Mouse (Mus musculus): ENCODE measurements around the gene Rnase2b. TPM values are rescaled to one million over a fixed set of nuclear protein-coding genes. Genes with fewer than 3 reads are reported as not detected.

The Rnase2b gene
- polyA plus RNA-seq, 1 experiment = not detected

- Histone ChIP-seq H3K36me3 (ENCODE audit: control insufficient read depth, insufficient read depth) (no peaks in the 10 kb centered on the region), H3K79me3 (ENCODE audit: low read depth) (no peaks in the 10 kb centered on the region), H3K4me3 (ENCODE audit: insufficient read depth, poor library complexity, severe bottlenecking) (no peak overlapping the region), H3K27me3 (ENCODE audit: control insufficient read depth, insufficient read depth, insufficient read length) (peaks cover 1% of the 10 kb centered on the region), H3K79me2 (ENCODE audit: control insufficient read depth, insufficient read depth) (no peaks in the 10 kb centered on the region), H3ac (ENCODE audit: control insufficient read depth, insufficient read length, low read depth) (no peak overlapping the region)
- TF ChIP-seq CEBPB (IDR thresholded peaks at IDR 0.05; ENCODE audit: low read depth) (peak; percentile 67), MAX (IDR thresholded peaks at IDR 0.05) (no peak)
Observed at GRCm38 (mm10) chr14:51140342-51140741, 21.7 kb upstream of the Rnase2b start.

- Histone ChIP-seq H3K79me2 (ENCODE audit: control insufficient read depth, insufficient read depth) (no peaks in the 10 kb centered on the region), H3K36me3 (ENCODE audit: control insufficient read depth, insufficient read depth) (no peaks in the 10 kb centered on the region), H3K27me3 (ENCODE audit: control insufficient read depth, insufficient read depth, insufficient read length) (peaks cover 4% of the 10 kb centered on the region), H3K4me3 (ENCODE audit: insufficient read depth, poor library complexity, severe bottlenecking) (no peak overlapping the region), H3K79me3 (ENCODE audit: low read depth) (no peaks in the 10 kb centered on the region), H3ac (ENCODE audit: control insufficient read depth, insufficient read length, low read depth) (no peak overlapping the region)
- TF ChIP-seq CTCF (IDR thresholded peaks at IDR 0.05; ENCODE audit: control insufficient read depth, insufficient read depth, insufficient read length) (no peak), MYOG (IDR thresholded peaks at IDR 0.05; ENCODE audit: control insufficient read depth, extremely low read depth, insufficient read length) (no peak), FOSL1 (IDR thresholded peaks at IDR 0.05; ENCODE audit: insufficient read depth, low read length, poor library complexity, severe bottlenecking) (no peak), MYOD1 (IDR thresholded peaks at IDR 0.05; ENCODE audit: control insufficient read depth, insufficient read length, low read depth) (no peak), CEBPB (IDR thresholded peaks at IDR 0.05; ENCODE audit: low read depth) (no peak), MAX (IDR thresholded peaks at IDR 0.05) (no peak), USF1 (IDR thresholded peaks at IDR 0.05; ENCODE audit: low read depth) (no peak)
Observed at GRCm38 (mm10) chr14:51142119-51142518, 19.9 kb upstream of the Rnase2b start.

DNA sequence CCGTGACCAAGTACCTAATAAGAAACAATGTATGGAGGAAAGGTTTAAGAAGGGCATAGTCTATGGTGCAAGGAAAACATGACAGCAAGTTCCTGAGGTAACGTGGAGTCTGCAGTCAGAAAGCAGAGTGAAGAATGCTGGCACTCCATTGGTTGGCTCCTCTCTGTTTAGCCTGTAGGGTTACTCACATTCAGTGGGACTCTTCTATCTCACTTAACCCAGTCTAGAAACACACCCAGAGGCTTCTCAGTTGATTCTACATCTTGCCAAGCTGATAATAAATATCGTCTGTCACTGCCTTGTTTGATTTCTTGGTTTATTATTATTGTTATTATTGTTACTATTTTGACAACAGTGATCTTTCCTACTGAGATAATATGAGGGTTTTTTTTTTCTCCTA lies 19.5 kb upstream of the Rnase2b start:
- H3K79me3 ChIP-seq (ENCODE audit: low read depth) = no peaks in the 10 kb centered on the region
- H3K4me3 ChIP-seq (ENCODE audit: insufficient read depth, poor library complexity, severe bottlenecking) = no peak overlapping the region
- no peak for TF ChIP-seq CTCF (IDR thresholded peaks at IDR 0.05; ENCODE audit: control insufficient read depth, insufficient read depth, insufficient read length)
- TF ChIP-seq CEBPB (IDR thresholded peaks at IDR 0.05; ENCODE audit: low read depth) = no peak
- no peak for TF ChIP-seq USF1 (IDR thresholded peaks at IDR 0.05; ENCODE audit: low read depth)
- no peak for TF ChIP-seq FOSL1 (IDR thresholded peaks at IDR 0.05; ENCODE audit: insufficient read depth, low read length, poor library complexity, severe bottlenecking)
- TF ChIP-seq MAX (IDR thresholded peaks at IDR 0.05) = no peak
- no peak for TF ChIP-seq MYOD1 (IDR thresholded peaks at IDR 0.05; ENCODE audit: control insufficient read depth, insufficient read length, low read depth)
- no peak for TF ChIP-seq MYOG (IDR thresholded peaks at IDR 0.05; ENCODE audit: control insufficient read depth, extremely low read depth, insufficient read length)
- no peaks in the 10 kb centered on the region for H3K36me3 ChIP-seq (ENCODE audit: control insufficient read depth, insufficient read depth)
- peaks cover 4% of the 10 kb centered on the region for H3K27me3 ChIP-seq (ENCODE audit: control insufficient read depth, insufficient read depth, insufficient read length)
- H3ac ChIP-seq (ENCODE audit: control insufficient read depth, insufficient read length, low read depth) = no peak overlapping the region
- no peaks in the 10 kb centered on the region for H3K79me2 ChIP-seq (ENCODE audit: control insufficient read depth, insufficient read depth)

DNA sequence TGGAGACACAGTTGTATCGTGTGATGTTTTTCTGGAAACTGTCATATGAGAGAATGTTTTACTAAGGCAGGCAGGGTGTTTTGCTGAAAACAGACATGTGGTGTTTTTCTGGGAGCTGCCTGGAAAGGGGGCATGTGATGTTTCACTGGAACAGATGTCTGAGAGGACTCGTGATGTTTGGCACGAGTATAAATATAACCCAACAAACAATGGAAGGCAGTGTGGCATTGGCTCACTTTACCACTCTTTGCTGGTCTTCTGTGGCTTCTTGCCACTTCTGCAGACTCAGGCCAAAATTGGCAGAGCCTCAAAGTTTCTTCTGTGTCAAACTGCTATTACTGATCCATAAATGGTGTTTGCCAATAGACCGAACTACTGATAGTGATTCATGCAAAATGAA lies 18.8 kb upstream of the Rnase2b start:
- peaks cover 4% of the 10 kb centered on the region for H3K27me3 ChIP-seq (ENCODE audit: control insufficient read depth, insufficient read depth, insufficient read length)
- TF ChIP-seq MAX (IDR thresholded peaks at IDR 0.05) (no peak), FOSL1 (IDR thresholded peaks at IDR 0.05; ENCODE audit: insufficient read depth, low read length, poor library complexity, severe bottlenecking) (no peak), MYOG (IDR thresholded peaks at IDR 0.05; ENCODE audit: control insufficient read depth, extremely low read depth, insufficient read length) (no peak), USF1 (IDR thresholded peaks at IDR 0.05; ENCODE audit: low read depth) (no peak), CEBPB (IDR thresholded peaks at IDR 0.05; ENCODE audit: low read depth) (no peak), MYOD1 (IDR thresholded peaks at IDR 0.05; ENCODE audit: control insufficient read depth, insufficient read length, low read depth) (no peak), CTCF (IDR thresholded peaks at IDR 0.05; ENCODE audit: control insufficient read depth, insufficient read depth, insufficient read length) (no peak)
- H3K4me3 ChIP-seq (ENCODE audit: insufficient read depth, poor library complexity, severe bottlenecking) = no peak overlapping the region
- H3K79me2 ChIP-seq (ENCODE audit: control insufficient read depth, insufficient read depth) = no peaks in the 10 kb centered on the region
- H3K36me3 ChIP-seq (ENCODE audit: control insufficient read depth, insufficient read depth) = no peaks in the 10 kb centered on the region
- no peaks in the 10 kb centered on the region for H3K79me3 ChIP-seq (ENCODE audit: low read depth)
- no peak overlapping the region for H3ac ChIP-seq (ENCODE audit: control insufficient read depth, insufficient read length, low read depth)

DNA sequence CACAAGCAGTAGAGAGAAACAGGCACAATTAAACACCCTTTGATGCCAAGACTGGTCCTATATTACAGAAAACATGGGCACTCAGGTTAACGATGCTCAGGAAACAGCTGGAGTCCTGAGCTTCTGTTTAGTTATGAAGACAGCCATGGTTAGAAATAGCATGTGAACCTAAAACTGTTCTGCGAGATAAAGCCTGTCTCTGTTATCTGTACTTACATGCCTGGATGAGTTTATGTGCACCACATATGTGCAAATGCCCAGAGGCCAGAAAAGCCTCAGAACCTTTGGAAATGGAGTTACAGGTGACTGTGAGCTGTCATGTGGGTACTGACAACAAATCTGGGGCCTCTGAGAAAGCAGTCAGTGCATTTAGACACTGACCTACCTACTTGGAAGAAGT lies 18.1 kb upstream of the Rnase2b start:
- no peak overlapping the region for H3ac ChIP-seq (ENCODE audit: control insufficient read depth, insufficient read length, low read depth)
- H3K36me3 ChIP-seq (ENCODE audit: control insufficient read depth, insufficient read depth) = no peaks in the 10 kb centered on the region
- H3K79me3 ChIP-seq (ENCODE audit: low read depth) = no peaks in the 10 kb centered on the region
- no peaks in the 10 kb centered on the region for H3K79me2 ChIP-seq (ENCODE audit: control insufficient read depth, insufficient read depth)
- H3K4me3 ChIP-seq (ENCODE audit: insufficient read depth, poor library complexity, severe bottlenecking) = no peak overlapping the region
- peaks cover 4% of the 10 kb centered on the region for H3K27me3 ChIP-seq (ENCODE audit: control insufficient read depth, insufficient read depth, insufficient read length)
- TF ChIP-seq USF1 (IDR thresholded peaks at IDR 0.05; ENCODE audit: low read depth) (no peak), CEBPB (IDR thresholded peaks at IDR 0.05; ENCODE audit: low read depth) (no peak), MAX (IDR thresholded peaks at IDR 0.05) (no peak), MYOG (IDR thresholded peaks at IDR 0.05; ENCODE audit: control insufficient read depth, extremely low read depth, insufficient read length) (no peak), FOSL1 (IDR thresholded peaks at IDR 0.05; ENCODE audit: insufficient read depth, low read length, poor library complexity, severe bottlenecking) (no peak), MYOD1 (IDR thresholded peaks at IDR 0.05; ENCODE audit: control insufficient read depth, insufficient read length, low read depth) (no peak), CTCF (IDR thresholded peaks at IDR 0.05; ENCODE audit: control insufficient read depth, insufficient read depth, insufficient read length) (no peak)

GRCm38 (mm10) chr14:51144451-51144850 lies 17.6 kb upstream of the Rnase2b start:
- TF ChIP-seq MYOG (IDR thresholded peaks at IDR 0.05; ENCODE audit: control insufficient read depth, extremely low read depth, insufficient read length) (no peak), MYOD1 (IDR thresholded peaks at IDR 0.05; ENCODE audit: control insufficient read depth, insufficient read length, low read depth) (no peak)
- no peaks in the 10 kb centered on the region for H3K79me2 ChIP-seq (ENCODE audit: control insufficient read depth, insufficient read depth)
- peaks cover 4% of the 10 kb centered on the region for H3K27me3 ChIP-seq (ENCODE audit: control insufficient read depth, insufficient read depth, insufficient read length)
- no peaks in the 10 kb centered on the region for H3K79me3 ChIP-seq (ENCODE audit: low read depth)
- H3K4me3 ChIP-seq (ENCODE audit: insufficient read depth, poor library complexity, severe bottlenecking) = no peak overlapping the region
- H3ac ChIP-seq (ENCODE audit: control insufficient read depth, insufficient read length, low read depth) = no peak overlapping the region
- no peaks in the 10 kb centered on the region for H3K36me3 ChIP-seq (ENCODE audit: control insufficient read depth, insufficient read depth)
